Mouse (Mus musculus) C2C12 (cell line): ENCODE results near the gene Gm28043.

Experiments
- CTCF ChIP-seq: IDR thresholded peaks from one replicate; pipeline ENCODE4 v1.5.1; 2011; ENCODE audit not compliant: control insufficient read depth, insufficient read depth, insufficient read length
- MYOG ChIP-seq: IDR thresholded peaks from one replicate; pipeline ENCODE4 v1.6.1; 2011; ENCODE audit not compliant: control insufficient read depth, insufficient read length; ENCODE audit errors: extremely low read depth
- USF1 ChIP-seq: IDR thresholded peaks from one replicate; pipeline ENCODE4 v1.6.1; 2011; ENCODE audit warnings: low read depth, mild to moderate bottlenecking, control low read depth, moderate library complexity

DNA sequence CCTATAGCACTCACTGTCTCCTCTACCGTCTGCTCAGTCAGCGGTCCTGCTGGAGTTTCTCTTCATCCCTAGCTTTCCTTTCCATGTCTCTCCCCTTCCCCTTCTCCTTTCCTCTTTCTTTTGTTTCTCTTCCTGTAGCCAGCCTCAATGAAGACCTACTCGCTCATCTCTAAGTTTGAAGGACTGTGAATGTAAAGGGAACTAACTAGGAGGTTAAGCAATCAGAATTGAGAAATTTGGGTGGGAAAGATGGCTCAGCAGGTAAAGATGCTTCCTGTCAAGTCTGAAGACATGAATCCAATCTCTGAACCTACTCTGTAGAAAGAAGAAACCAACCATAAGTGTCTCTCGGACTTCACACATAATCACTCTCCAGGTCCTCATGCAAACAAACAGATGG is 58.6 kb downstream of the Gm28043 start:
- TF ChIP-seq CTCF (no peak), USF1 (no peak), MYOG (no peak)
